Mouse (Mus musculus): ENCODE results near the gene Insig2. TPM values are rescaled to one million over a fixed set of nuclear protein-coding genes. Genes with fewer than 3 reads are reported as not detected.

The Insig2 gene
- polyA plus RNA-seq, 1 experiment from 2014 or later: 49.8 TPM

GRCm38 (mm10) chr1:121348875-121349847 lies 16.8 kb upstream of the Insig2 start:
- ATAC-seq (replicated peaks): no peak
- 86% methylated on average over 4 of the region's 4 CpGs for WGBS
- Histone ChIP-seq H3K9ac (no peak overlapping the region), H3K4me1 (no peaks in the 10 kb centered on the region), H3K27ac (no peak overlapping the region), H3K4me3 (no peak overlapping the region), H3K27me3 (replicated peaks) (no peaks in the 10 kb centered on the region), H3K9me3 (no peaks in the 10 kb centered on the region), H3K36me3 (replicated peaks) (no peaks in the 10 kb centered on the region), H3K4me2 (no peak overlapping the region)

GRCm38 (mm10) chr1:121343966-121344365 lies 11.6 kb upstream of the Insig2 start:
- Histone ChIP-seq H3K36me3 (replicated peaks) (no peaks in the 10 kb centered on the region), H3K4me3 (no peak overlapping the region), H3K4me2 (no peak overlapping the region), H3K27me3 (replicated peaks) (no peaks in the 10 kb centered on the region), H3K4me1 (no peaks in the 10 kb centered on the region), H3K9me3 (no peaks in the 10 kb centered on the region), H3K9ac (no peak overlapping the region), H3K27ac (no peak overlapping the region)
- ATAC-seq (replicated peaks): no peak
- WGBS: 74% methylated on average over 5 of the region's 5 CpGs

- no peaks in the 10 kb centered on the region for H3K4me1 ChIP-seq
- 80% methylated on average over 4 of the region's 4 CpGs for WGBS
- no peak overlapping the region for H3K4me3 ChIP-seq
- H3K4me2 ChIP-seq: no peak overlapping the region
- H3K9me3 ChIP-seq: no peaks in the 10 kb centered on the region
- no peaks in the 10 kb centered on the region for H3K36me3 ChIP-seq (replicated peaks)
- no peak for ATAC-seq (replicated peaks)
- no peak overlapping the region for H3K27ac ChIP-seq
- no peaks in the 10 kb centered on the region for H3K27me3 ChIP-seq (replicated peaks)
- no peak overlapping the region for H3K9ac ChIP-seq
Observed at GRCm38 (mm10) chr1:121335789-121336188, 3.4 kb upstream of the Insig2 start.

GRCm38 (mm10) chr1:121333986-121334703 lies 1.8 kb upstream of the Insig2 start:
- no peak overlapping the region for H3K4me3 ChIP-seq
- no peak overlapping the region for H3K4me2 ChIP-seq
- no peak overlapping the region for H3K27ac ChIP-seq
- 96% methylated on average over 4 of the region's 4 CpGs for WGBS
- H3K27me3 ChIP-seq (replicated peaks): no peaks in the 10 kb centered on the region
- ATAC-seq (replicated peaks): no peak
- H3K9me3 ChIP-seq: no peaks in the 10 kb centered on the region
- H3K36me3 ChIP-seq (replicated peaks): no peaks in the 10 kb centered on the region
- H3K4me1 ChIP-seq: no peaks in the 10 kb centered on the region
- no peak overlapping the region for H3K9ac ChIP-seq

GRCm38 (mm10) chr1:121330621-121331020 lies 1.8 kb downstream of the Insig2 start:
- no peaks in the 10 kb centered on the region for H3K27me3 ChIP-seq (replicated peaks)
- WGBS: 98% methylated on average over 2 of the region's 2 CpGs
- H3K4me2 ChIP-seq: no peak overlapping the region
- no peak overlapping the region for H3K4me3 ChIP-seq
- no peak overlapping the region for H3K27ac ChIP-seq
- H3K36me3 ChIP-seq (replicated peaks): no peaks in the 10 kb centered on the region
- H3K4me1 ChIP-seq: peaks cover 21% of the 10 kb centered on the region
- no peak overlapping the region for H3K9ac ChIP-seq
- no peaks in the 10 kb centered on the region for H3K9me3 ChIP-seq
- no peak for ATAC-seq (replicated peaks)

GRCm38 (mm10) chr1:121329391-121329790 lies 3.0 kb downstream of the Insig2 start:
- no peaks in the 10 kb centered on the region for H3K9me3 ChIP-seq
- no peaks in the 10 kb centered on the region for H3K36me3 ChIP-seq (replicated peaks)
- no peak for ATAC-seq (replicated peaks)
- 85% methylated on average over 2 of the region's 2 CpGs for WGBS
- H3K27ac ChIP-seq: no peak overlapping the region
- no peak overlapping the region for H3K9ac ChIP-seq
- no peak overlapping the region for H3K4me2 ChIP-seq
- H3K4me3 ChIP-seq: no peak overlapping the region
- no peaks in the 10 kb centered on the region for H3K27me3 ChIP-seq (replicated peaks)
- H3K4me1 ChIP-seq: peaks cover 25% of the 10 kb centered on the region

GRCm38 (mm10) chr1:121328193-121328555 lies 4.2 kb downstream of the Insig2 start:
- peak overlapping the region; percentile 61 for H3K4me2 ChIP-seq
- peak overlapping the region; percentile 91 for H3K4me3 ChIP-seq
- H3K27ac ChIP-seq: peak overlapping the region; percentile 92
- H3K27me3 ChIP-seq (replicated peaks): no peaks in the 10 kb centered on the region
- H3K36me3 ChIP-seq (replicated peaks): no peaks in the 10 kb centered on the region
- H3K9ac ChIP-seq: peak overlapping the region; percentile 94
- 4% methylated on average over 7 of the region's 7 CpGs for WGBS
- H3K4me1 ChIP-seq: peaks cover 25% of the 10 kb centered on the region
- peak; percentile 78 for ATAC-seq (replicated peaks)
- no peaks in the 10 kb centered on the region for H3K9me3 ChIP-seq

- ATAC-seq (replicated peaks): peak; percentile 99
- Histone ChIP-seq H3K9ac (peak overlapping the region; percentile 94), H3K27me3 (replicated peaks) (no peaks in the 10 kb centered on the region), H3K9me3 (no peaks in the 10 kb centered on the region), H3K4me2 (peak overlapping the region; percentile 61), H3K36me3 (replicated peaks) (no peaks in the 10 kb centered on the region), H3K4me3 (peak overlapping the region; percentile 91), H3K27ac (peak overlapping the region; percentile 92), H3K4me1 (peaks cover 25% of the 10 kb centered on the region)
- WGBS: under 1% methylated on average over 55 of the region's 55 CpGs
Observed at GRCm38 (mm10) chr1:121327344-121328192, 4.8 kb downstream of the Insig2 start.

GRCm38 (mm10) chr1:121326591-121327343 lies 5.6 kb downstream of the Insig2 start:
- peak overlapping the region; percentile 92 for H3K27ac ChIP-seq
- ATAC-seq (replicated peaks): peak; percentile 1; the same call in 1 of the 2 replicates

GRCm38 (mm10) chr1:121323501-121323900 lies 8.9 kb downstream of the Insig2 start:
- no peaks in the 10 kb centered on the region for H3K27me3 ChIP-seq (replicated peaks)
- H3K36me3 ChIP-seq (replicated peaks): no peaks in the 10 kb centered on the region
- no peak overlapping the region for H3K9ac ChIP-seq
- WGBS: 86% methylated on average over 4 of the region's 4 CpGs
- H3K4me2 ChIP-seq: no peak overlapping the region
- H3K4me1 ChIP-seq: peaks cover 25% of the 10 kb centered on the region
- no peak overlapping the region for H3K27ac ChIP-seq
- no peak for ATAC-seq (replicated peaks)
- H3K9me3 ChIP-seq: no peaks in the 10 kb centered on the region
- no peak overlapping the region for H3K4me3 ChIP-seq

More at GRCm38 (mm10) chr1:121326591-121327343, 5.6 kb downstream of the Insig2 start:
- Histone ChIP-seq H3K9ac (peak overlapping the region; percentile 94), H3K4me1 (peaks cover 25% of the 10 kb centered on the region), H3K9me3 (no peaks in the 10 kb centered on the region), H3K36me3 (replicated peaks) (no peaks in the 10 kb centered on the region), H3K27me3 (replicated peaks) (no peaks in the 10 kb centered on the region), H3K4me3 (peak overlapping the region; percentile 91), H3K4me2 (peak overlapping the region; percentile 61)
- WGBS: 30% methylated on average over 18 of the region's 18 CpGs

- Histone ChIP-seq H3K9ac (peak overlapping the region; percentile 25; the same call in 1 of the 2 replicates), H3K4me2 (peak overlapping the region; percentile 12; the same call in 1 of the 2 replicates), H3K27me3 (replicated peaks) (no peaks in the 10 kb centered on the region), H3K9me3 (no peaks in the 10 kb centered on the region), H3K4me1 (peaks cover 27% of the 10 kb centered on the region), H3K36me3 (replicated peaks) (0 out of 2 replicates have a peak, but pooled peaks cover 6% of the 10 kb centered on the region), H3K4me3 (no peak overlapping the region), H3K27ac (peak overlapping the region; percentile 84)
- peak; percentile 91 for ATAC-seq (replicated peaks)
- WGBS: 20% methylated on average over 3 of the region's 3 CpGs
Observed at GRCm38 (mm10) chr1:121314766-121315428, 17.5 kb downstream of the Insig2 start.
